Mouse (Mus musculus): Measurements from ENCODE around the gene Spata3. TPM values are rescaled to one million over a fixed set of nuclear protein-coding genes. Genes with fewer than 3 reads are reported as not detected.

Spata3 gene
- polyA plus RNA-seq, 1 experiment, result not detected

DNA sequence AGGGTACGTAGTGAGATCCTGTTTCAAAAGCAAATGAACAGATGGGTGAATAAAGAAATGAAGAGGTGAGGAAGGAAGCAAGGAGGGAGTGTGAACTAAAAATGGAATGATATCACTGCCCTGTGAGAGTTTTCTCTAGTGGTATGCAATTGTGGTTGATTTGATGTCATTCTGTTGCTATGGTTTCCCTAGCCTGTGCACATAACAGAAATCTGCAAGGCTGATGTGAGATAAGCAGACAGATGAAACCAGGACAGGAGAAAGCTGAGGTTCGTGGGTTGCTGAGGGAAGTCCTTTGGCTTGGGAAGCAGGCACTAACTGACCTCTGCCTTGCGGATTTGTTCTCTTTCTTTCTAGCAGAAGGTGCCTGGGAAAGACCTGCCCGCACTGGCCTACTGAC is 31.6 kb downstream of the Spata3 start:
- peaks cover 18% of the 10 kb centered on the region for H3K4me1 ChIP-seq

DNA sequence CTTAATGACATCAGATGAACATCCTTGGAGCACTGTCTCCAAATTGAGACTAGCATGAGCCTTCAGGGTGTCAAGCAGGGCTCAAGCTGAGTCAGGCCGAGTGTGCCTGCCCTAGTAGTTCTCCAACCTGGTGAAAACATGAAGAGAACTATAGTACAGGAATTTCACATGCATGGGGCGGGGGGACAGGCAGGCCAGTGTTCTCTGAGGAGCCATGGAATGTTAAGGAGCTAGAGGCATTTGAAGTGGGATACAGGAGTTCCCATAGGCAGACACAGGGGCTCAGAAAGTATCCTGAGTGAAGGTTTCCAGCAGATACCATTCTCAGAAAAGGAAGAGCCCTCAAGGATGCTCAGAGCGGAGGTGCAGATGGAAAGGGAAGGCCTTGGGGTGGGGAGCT is 32.1 kb downstream of the Spata3 start:
- Histone ChIP-seq H3K4me3 (replicated peaks) (no peak overlapping the region), H3K9me3 (peaks cover 14% of the 10 kb centered on the region), H3K4me1 (peaks cover 18% of the 10 kb centered on the region), H3K36me3 (replicated peaks; ENCODE audit: low read length) (no peaks in the 10 kb centered on the region), H3K27me3 (replicated peaks) (peaks cover 76% of the 10 kb centered on the region)
- TF ChIP-seq FLI1 (IDR thresholded peaks at IDR 0.05; ENCODE audit: low read length) (no peak), GATA1 (IDR thresholded peaks at IDR 0.05; ENCODE audit: borderline replicate concordance, low read length) (no peak)

More for the DNA sequence above, 31.6 kb downstream of the Spata3 start:
- no peak for TF ChIP-seq FLI1 (IDR thresholded peaks at IDR 0.05; ENCODE audit: low read length)
- no peak for TF ChIP-seq GATA1 (IDR thresholded peaks at IDR 0.05; ENCODE audit: borderline replicate concordance, low read length)
- Histone ChIP-seq H3K9me3 (peaks cover 15% of the 10 kb centered on the region), H3K4me3 (replicated peaks) (no peak overlapping the region), H3K36me3 (replicated peaks; ENCODE audit: low read length) (no peaks in the 10 kb centered on the region), H3K27me3 (replicated peaks) (peaks cover 77% of the 10 kb centered on the region)

DNA sequence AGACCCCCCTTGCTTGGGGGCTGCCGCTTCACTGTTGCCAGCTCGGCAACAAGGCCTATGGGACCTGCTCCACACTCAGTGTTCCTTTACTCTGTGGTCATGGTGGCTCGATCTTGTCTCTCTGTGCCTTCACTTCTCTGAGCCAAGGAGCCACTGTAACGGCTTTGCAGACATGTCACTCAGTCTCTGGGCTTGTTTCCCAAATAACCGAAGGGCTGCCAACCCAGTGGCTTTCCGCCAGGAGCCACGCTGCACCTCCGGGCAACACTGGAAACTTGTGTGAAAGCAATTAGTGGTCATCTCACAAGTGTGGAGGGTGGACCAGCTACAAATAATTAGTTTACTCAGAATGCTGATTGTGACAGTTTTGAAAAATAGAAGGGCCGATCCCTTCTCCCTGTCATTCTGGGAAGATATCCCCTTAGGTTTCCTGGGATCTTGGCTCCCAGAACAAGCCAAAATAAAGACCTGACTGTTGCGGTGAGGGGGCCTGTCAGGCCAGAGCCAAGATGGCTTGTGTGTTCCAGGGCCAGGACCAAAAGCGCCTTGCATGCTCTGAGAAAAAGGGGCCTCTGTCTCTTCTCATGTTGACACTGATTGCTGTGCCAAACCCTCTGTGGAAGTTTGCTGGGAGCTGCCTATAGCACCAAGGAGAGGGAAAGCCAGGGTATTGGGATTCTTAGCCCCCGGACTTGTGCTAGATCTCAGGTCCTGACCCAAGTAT is 36.7 kb downstream of the Spata3 start:
- Histone ChIP-seq H3K27me3 (replicated peaks) (peaks cover 53% of the 10 kb centered on the region), H3K9me3 (peaks cover 4% of the 10 kb centered on the region), H3K4me1 (no peaks in the 10 kb centered on the region), H3K4me3 (replicated peaks) (no peak overlapping the region), H3K36me3 (replicated peaks; ENCODE audit: low read length) (no peaks in the 10 kb centered on the region)
- TF ChIP-seq FLI1 (IDR thresholded peaks at IDR 0.05; ENCODE audit: low read length), result no peak
- no peak for TF ChIP-seq GATA1 (IDR thresholded peaks at IDR 0.05; ENCODE audit: borderline replicate concordance, low read length)

DNA sequence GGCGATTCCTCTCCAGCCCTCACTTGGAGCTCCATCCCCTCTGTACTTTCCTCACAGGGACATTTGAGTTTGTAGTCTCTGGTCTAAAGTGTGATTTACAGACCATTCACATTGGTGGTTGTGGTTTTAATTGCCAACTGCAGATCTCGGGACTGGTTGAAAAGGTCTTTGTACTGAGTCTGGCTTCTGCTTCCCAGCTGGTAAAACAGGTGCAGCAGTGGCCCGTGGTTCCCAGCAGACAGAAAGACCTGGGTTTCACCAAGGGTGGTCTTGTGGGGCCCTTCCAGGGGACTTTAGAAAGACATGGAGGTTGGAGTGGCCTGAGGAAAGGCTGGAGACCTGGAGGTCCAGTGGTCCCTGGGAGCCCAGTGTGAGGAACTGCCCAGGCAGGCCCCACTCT is 38.3 kb downstream of the Spata3 start:
- no peaks in the 10 kb centered on the region for H3K36me3 ChIP-seq (replicated peaks; ENCODE audit: low read length)
- peaks cover 44% of the 10 kb centered on the region for H3K27me3 ChIP-seq (replicated peaks)
- no peak overlapping the region for H3K4me3 ChIP-seq (replicated peaks)
- H3K4me1 ChIP-seq, result peaks cover 13% of the 10 kb centered on the region
- H3K9me3 ChIP-seq, result peaks cover 4% of the 10 kb centered on the region
- TF ChIP-seq FLI1 (IDR thresholded peaks at IDR 0.05; ENCODE audit: low read length), result no peak
- no peak for TF ChIP-seq GATA1 (IDR thresholded peaks at IDR 0.05; ENCODE audit: borderline replicate concordance, low read length)

DNA sequence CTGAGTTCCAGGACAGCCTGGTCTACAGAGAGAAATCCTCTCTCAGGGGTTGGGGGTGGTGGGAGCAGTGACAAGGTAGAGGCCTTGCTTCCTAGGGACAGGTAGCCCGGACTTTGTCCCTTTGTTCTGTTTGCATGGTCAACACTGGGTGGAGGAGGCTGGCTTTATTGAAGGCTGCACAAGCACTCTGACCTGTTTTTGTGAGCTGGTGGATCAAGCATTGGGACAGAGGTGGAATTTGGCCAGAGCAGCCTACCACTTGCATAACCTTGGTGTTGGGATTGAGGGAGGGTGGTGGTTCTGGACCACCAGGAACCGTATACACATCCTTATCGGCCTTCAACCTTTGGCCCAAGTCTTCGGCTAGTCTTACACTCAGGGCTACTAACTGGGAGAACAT is 39.7 kb downstream of the Spata3 start:
- peaks cover 39% of the 10 kb centered on the region for H3K27me3 ChIP-seq (replicated peaks)

DNA sequence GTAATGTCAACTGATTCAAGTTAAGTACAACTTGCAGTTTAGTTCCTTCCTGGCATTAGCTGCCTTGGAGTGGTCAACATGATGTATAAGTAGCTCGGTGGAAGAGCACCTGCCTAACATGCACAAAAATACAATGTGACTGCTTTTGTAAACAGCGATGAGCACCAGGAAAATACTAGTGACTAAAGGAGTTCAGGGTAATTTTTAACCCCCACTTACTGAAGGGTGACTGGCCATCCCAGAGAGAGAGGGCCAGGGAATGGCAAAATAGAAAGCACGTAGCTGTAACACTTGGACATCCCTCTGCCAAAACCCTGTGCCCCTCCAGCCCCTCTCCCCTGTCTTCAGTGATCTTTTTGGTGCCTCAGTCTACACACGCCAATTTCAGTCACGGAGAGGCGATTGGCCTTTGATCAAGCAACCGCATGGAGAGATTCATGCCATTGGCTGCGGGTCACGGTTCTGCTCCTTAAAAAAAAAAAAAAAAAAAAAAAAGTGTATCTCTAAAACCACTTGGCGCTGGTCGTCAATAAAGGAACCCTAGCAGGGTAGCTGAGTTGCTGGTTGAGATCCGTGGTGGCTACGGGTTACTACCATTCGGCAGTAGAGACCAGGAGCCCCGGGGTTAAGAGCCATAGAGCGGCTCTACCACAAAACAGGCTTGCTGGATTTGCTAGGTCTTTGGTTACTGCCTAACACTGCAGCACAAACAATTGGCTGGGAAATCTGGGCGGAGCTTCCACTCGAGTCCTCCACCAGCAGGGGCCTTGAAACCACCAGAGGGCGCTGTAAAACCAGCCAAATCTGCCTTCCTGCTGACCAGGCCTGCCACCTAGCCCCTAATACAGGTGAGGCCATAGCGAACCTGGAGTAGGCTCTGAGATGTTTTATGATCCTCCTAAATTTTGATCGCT is 42.5 kb downstream of the Spata3 start:
- peaks cover 19% of the 10 kb centered on the region for H3K27me3 ChIP-seq (replicated peaks)
- H3K9me3 ChIP-seq, result no peaks in the 10 kb centered on the region
- no peak for TF ChIP-seq GATA1 (IDR thresholded peaks at IDR 0.05; ENCODE audit: borderline replicate concordance, low read length)
- TF ChIP-seq FLI1 (IDR thresholded peaks at IDR 0.05; ENCODE audit: low read length), result no peak
- no peaks in the 10 kb centered on the region for H3K36me3 ChIP-seq (replicated peaks; ENCODE audit: low read length)
- peaks cover 19% of the 10 kb centered on the region for H3K4me1 ChIP-seq
- H3K4me3 ChIP-seq (replicated peaks), result peak overlapping the region; percentile 88

More for the DNA sequence above, 39.7 kb downstream of the Spata3 start:
- Histone ChIP-seq H3K36me3 (replicated peaks; ENCODE audit: low read length) (no peaks in the 10 kb centered on the region), H3K4me1 (peaks cover 13% of the 10 kb centered on the region), H3K4me3 (replicated peaks) (no peak overlapping the region), H3K9me3 (no peaks in the 10 kb centered on the region)
- TF ChIP-seq FLI1 (IDR thresholded peaks at IDR 0.05; ENCODE audit: low read length), result no peak

DNA sequence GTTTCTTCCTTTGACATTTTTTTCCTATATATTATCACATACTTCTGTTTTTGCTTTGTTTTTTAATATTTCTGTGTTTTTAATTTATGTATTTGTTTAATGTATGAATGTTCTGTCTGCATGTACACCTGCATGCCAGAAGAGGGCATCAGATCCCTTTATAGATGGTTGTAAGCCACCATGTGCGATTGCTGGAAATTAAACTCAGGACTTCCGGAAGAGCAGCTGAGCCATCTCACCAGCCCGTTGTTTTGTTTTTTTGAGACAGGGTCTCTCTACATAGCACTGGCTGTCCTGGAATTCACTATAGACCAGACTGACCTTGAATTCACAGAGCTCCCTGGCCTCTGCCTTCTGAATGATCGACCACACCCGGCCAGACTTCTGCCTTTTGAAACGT is 45.9 kb downstream of the Spata3 start:
- Histone ChIP-seq H3K27me3 (replicated peaks) (peaks cover 3% of the 10 kb centered on the region), H3K36me3 (replicated peaks; ENCODE audit: low read length) (peaks cover 5% of the 10 kb centered on the region), H3K4me3 (replicated peaks) (no peak overlapping the region), H3K4me1 (peaks cover 40% of the 10 kb centered on the region), H3K9me3 (no peaks in the 10 kb centered on the region)
- TF ChIP-seq FLI1 (IDR thresholded peaks at IDR 0.05; ENCODE audit: low read length), result no peak
- no peak for TF ChIP-seq GATA1 (IDR thresholded peaks at IDR 0.05; ENCODE audit: borderline replicate concordance, low read length)

DNA sequence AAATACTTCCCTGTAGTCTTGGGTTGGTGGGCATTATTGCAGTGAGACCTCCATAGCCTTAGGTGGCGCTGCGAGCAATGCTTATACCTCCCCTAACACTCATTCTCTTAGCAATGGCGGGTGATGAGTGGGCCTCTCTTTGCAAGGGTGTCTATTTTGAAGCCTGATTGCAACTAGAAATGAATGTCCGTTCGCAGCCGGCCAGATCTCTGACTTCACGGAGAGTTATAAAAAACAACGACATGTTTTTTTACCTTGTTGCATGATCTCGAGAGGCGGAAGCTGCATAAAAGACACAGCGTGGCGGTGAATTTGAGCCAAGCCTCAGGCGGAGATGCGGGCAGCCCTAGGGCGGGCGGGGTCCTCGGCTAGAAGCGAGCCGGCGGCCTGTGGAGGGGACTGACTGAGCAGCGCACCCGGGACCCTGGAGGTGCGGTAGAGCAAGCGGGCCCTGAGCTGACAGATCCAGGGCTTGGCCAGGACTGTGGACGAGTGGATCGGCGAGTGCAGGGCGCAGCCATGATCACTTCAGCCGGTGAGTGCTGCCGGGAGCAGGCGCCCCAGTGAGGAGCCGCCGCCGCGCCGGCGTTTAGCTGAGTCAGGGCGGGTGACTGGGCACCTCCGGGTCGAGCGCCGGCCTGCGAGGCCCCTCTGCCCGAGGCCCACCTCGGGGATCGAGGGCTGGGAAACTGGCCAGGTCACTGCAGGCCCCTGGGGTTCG is 47.8 kb downstream of the Spata3 start, which contains the start of gene Psmd1:
TSS of gene Psmd1 (plus strand) at position 117 of the 721 bp plus-strand sequence.
- no peaks in the 10 kb centered on the region for H3K9me3 ChIP-seq
- H3K4me3 ChIP-seq (replicated peaks), result peak within 1 kb of the TSS; percentile 100
- H3K4me1 ChIP-seq, result peaks cover 39% of the 10 kb centered on the region
- peaks cover 15% of the 10 kb centered on the region for H3K36me3 ChIP-seq (replicated peaks; ENCODE audit: low read length)
- H3K27me3 ChIP-seq (replicated peaks), result no peaks in the 10 kb centered on the region
- TF ChIP-seq GATA1 (IDR thresholded peaks at IDR 0.05; ENCODE audit: borderline replicate concordance, low read length), result no peak
- TF ChIP-seq FLI1 (IDR thresholded peaks at IDR 0.05; ENCODE audit: low read length), result no peak

DNA sequence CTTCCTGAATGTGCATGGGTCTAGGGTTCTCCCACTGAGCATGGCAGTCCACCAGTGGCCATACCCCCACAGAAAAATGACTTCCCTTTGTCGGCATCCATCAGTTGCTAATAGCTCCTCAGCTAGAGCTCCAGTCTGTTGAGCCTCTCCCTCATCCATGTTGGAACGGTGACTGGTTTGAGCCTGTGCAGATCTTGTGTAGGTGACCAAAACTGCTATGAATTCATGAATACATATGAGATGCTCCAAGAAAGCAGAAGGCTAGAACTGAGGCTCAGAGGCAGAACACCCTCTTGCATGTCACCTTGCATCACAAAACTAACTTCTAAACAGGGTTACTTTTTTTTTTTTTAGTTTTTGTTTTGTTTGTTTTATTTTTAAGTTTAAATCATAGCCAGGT is 59.9 kb downstream of the Spata3 start:
- Histone ChIP-seq H3K9me3 (peaks cover 4% of the 10 kb centered on the region), H3K36me3 (replicated peaks; ENCODE audit: low read length) (peaks cover 92% of the 10 kb centered on the region), H3K4me3 (replicated peaks) (no peak overlapping the region), H3K4me1 (peaks cover 9% of the 10 kb centered on the region), H3K27me3 (replicated peaks) (no peaks in the 10 kb centered on the region)
- TF ChIP-seq GATA1 (IDR thresholded peaks at IDR 0.05; ENCODE audit: borderline replicate concordance, low read length), result no peak
- no peak for TF ChIP-seq FLI1 (IDR thresholded peaks at IDR 0.05; ENCODE audit: low read length)

Other genes with a start within 250 kb of the Spata3 start
- gene A630001G21Rik, start 238.2 kb upstream of the Spata3 start, polyA plus RNA-seq (2012; ENCODE audit: insufficient read depth, low replicate concordance), result 5.2 TPM in 1 of 2 replicates, not detected in the other
- 9.3 and 12.9 TPM in 2 replicates for gene Cab39, start 223.4 kb upstream of the Spata3 start, polyA plus RNA-seq (2012; ENCODE audit: insufficient read depth, low replicate concordance)
- 10.0 and 50.2 TPM in 2 replicates for gene Itm2c, start 122.5 kb upstream of the Spata3 start, polyA plus RNA-seq (2012; ENCODE audit: insufficient read depth, low replicate concordance)
- gene 4933407L21Rik, start 88.3 kb upstream of the Spata3 start, polyA plus RNA-seq (2012; ENCODE audit: insufficient read depth, low replicate concordance), result not detected in 2 replicates
- not detected in 2 replicates for gene Gpr55, start 55.8 kb upstream of the Spata3 start, polyA plus RNA-seq (2012; ENCODE audit: insufficient read depth, low replicate concordance)
- not detected in 2 replicates for gene 2810459M11Rik, start 29.0 kb downstream of the Spata3 start, polyA plus RNA-seq (2012; ENCODE audit: insufficient read depth, low replicate concordance)
- gene Psmd1, start 47.6 kb downstream of the Spata3 start, polyA plus RNA-seq (2012; ENCODE audit: insufficient read depth, low replicate concordance), result 2.0 and 18.9 TPM in 2 replicates
- not detected in 2 replicates for gene Htr2b, start 95.2 kb downstream of the Spata3 start, polyA plus RNA-seq (2012; ENCODE audit: insufficient read depth, low replicate concordance)
- gene Gm21972, start 116.8 kb downstream of the Spata3 start, polyA plus RNA-seq (2012; ENCODE audit: insufficient read depth, low replicate concordance), result 3.3 and 3.4 TPM in 2 replicates
- 1.1 TPM in 1 of 2 replicates, not detected in the other for gene Armc9, start 138.0 kb downstream of the Spata3 start, polyA plus RNA-seq (2012; ENCODE audit: insufficient read depth, low replicate concordance)